Mouse (Mus musculus) spleen, postnatal 36 days (tissue): ENCODE measurements around the gene Zfp867.

Source experiments
- DNase-seq, 2 experiments: peaks; one replicate each; pipeline ENCODE4 v3.0.0; 2022; ENCODE audit warnings: low spot score in 2 of 2, mixed read lengths in 1 of 2

Zfp867 gene

DNA sequence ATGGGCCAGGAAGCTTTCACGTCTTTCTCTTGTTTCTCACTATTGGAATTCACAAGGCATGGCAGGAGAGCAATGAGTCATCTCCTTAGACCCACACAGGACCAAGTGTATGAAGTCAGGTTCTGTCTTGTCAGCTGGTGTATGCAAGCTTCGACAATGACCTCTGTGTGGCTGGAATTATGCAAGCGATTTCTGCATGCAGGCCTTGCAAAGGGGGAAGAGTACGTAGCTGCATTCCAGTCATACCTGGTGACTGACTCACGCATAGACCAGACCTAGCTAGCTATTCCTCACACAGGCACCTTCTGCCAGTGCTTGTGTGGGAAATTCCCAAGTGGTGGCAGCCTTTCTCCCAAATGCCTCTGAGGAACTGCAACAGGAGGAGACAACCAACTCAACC is 13.3 kb downstream of the Zfp867 start:
- no peak for DNase-seq

DNA sequence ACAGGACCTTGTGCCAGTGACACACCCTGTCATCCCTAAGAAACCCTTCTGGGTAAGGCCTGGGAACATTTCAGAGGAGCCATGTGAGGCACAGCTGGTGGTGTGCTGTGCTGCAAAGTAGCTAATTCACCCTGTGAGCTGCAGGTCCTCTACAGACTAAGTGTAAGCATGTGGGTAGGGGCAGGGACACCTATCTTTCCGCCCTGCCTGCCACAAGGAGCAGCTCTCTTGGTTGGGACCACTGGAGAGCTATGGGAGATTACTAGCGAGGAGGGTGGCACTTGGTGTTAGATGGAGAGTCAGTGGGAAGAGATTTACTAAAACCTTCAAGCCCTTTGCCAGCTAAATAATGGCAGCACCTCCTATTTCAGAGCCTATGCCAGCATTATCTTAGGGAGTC is 15.4 kb downstream of the Zfp867 start:
- DNase-seq: no peak

DNA sequence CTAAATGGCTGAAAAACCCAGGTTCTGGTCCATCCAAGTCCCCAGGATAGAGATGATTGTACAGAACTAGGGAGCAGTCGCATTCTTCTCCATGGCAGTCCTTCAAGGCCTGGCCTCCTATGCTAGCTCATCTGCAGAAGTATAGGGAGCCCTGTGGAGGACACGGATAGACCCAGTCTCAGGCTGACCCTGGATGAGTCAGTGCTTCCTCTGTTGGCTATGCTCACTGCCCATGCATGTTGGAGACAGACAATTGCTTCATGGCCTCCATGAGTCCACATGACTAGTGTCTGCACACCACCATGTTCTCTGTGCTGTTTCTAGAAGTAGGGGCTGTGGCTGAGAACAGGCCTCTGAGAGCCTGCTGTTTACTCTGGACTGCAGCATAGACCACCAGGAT is 15.9 kb downstream of the Zfp867 start:
- no peak for DNase-seq

DNA sequence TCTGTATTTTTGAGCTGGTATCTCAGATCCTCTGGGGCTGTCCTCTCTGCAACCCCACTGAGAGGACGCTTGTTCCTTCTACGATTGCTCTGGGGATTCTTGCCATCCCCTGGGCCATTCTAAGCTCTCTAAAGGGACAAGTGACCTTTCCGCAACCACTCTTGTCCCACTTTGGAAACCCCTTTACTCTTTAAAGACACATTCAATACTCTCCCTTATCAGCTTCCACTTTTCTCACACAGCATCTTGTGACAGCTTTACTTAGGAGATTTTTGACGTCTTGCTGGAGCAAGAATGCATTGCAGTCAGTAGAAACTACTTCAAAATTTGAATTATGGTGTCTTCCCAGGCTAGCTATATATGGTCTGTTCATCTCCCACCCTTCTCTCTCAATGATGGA is 21.2 kb downstream of the Zfp867 start, which contains the start of gene Snap47:
TSS of gene Snap47 (minus strand) at position 101 of the 400 bp plus-strand sequence.
- no peak for DNase-seq

DNA sequence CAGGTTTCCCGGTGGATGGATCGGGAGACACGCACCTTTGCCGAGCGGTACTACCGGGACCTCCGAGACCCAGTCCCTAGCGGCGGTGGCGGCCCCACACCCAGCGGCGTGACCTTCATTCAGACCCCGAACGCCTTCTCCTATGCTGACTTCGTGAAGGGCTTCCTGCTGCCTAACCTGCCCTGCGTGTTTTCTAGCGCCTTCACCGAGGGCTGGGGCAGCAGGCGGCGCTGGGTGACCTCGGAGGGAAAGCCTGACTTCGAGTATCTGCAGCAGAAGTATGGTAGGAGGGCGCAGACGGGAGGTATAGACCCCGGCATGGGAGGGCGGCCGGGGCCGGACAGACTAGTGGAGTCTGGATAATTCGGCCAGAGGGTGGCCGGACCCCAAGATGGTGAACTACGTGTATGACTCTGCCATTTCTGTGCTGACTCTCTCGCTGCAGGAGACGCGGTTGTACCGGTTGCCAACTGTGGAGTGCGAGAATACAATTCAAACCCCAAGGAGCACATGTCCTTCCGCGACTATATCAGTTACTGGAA is 22.0 kb downstream of the Zfp867 start:
- peak; percentile 43 to 60 for DNase-seq

DNA sequence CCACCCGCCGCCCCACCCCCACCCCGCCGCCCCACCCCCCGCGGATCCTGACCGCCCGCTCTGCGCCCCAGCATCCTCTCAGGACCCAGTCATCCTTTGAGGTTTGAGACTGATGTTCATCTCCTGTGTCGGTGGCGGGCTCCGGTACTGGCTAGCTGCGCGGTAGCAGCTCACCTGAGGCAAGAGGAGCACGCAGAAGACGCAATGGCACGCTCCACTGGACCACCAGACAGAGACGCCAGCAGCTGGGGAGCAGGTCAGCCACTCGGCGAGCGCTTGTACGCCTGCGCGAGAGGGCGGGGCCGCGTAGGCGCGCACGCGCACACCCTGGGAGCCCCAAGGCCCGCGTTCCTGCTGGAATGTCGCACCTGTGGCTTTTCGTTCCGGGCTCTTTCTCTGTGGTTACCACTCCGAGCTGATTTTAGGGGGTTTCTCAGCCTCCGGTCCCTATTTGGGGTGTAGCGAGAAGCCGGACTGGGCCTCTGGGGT is 22.5 kb downstream of the Zfp867 start, which contains the start of gene Jmjd4:
TSS of gene Jmjd4 (plus strand) at position 305 of the 489 bp plus-strand sequence.
- DNase-seq: peak; percentile 88

DNA sequence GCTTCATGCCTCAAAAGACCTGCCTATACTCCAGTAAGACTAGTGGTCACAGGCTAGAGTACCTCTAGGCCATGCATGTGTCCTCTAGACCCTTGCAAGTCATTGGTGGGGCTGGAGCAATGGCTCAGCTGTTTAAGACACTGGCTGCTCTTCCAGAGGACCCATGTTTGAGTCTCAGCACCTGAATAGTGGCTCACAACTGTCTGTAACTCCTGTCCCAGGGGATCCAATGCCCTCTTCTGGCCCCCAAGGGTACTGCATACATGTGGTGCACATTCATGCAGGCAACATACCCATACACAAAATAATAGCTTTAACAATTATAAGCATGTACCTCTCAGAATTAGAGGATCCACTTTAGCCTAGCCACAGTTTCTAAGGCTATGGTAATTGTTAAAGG is 29.2 kb downstream of the Zfp867 start:
- no peak for DNase-seq

DNA sequence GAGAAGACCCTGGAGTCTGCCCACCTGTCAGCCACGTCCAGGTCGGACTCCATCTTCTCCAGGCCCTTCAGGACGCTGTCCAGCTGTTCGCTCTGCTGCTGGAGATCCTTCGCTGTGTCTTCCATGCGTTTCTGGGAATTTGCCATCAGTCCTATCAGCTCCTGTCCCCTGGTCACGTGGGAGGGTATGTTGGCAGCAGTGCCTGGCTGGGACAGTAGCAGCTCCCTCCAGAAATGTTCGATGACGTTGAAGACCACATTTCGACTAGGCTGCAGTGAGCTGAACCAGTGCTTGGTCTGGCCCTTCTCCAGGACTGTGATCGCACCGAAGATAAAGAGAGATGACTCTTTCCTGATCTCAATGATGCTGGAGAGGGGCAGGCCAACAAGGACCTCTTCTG is 34.3 kb downstream of the Zfp867 start:
- DNase-seq: no peak

DNA sequence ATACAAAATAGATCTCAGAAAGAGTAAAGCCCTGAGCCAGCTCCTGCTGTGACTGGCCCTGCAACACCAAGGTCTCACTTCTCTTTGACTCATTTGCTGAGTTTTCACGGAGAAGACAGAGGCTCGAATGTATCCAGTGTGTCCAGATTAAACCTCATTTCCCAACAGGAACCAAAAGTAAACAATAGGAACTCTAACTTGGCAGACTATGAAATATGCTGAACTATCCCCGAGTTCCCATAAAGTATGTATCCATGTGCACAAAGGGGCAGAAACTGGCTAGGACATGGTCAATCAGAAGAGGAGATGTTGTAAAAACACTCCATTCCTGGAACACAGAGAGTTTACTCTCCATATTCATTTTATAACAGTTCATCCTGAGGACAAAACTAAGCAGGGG is 40.0 kb downstream of the Zfp867 start:
- no peak for DNase-seq

DNA sequence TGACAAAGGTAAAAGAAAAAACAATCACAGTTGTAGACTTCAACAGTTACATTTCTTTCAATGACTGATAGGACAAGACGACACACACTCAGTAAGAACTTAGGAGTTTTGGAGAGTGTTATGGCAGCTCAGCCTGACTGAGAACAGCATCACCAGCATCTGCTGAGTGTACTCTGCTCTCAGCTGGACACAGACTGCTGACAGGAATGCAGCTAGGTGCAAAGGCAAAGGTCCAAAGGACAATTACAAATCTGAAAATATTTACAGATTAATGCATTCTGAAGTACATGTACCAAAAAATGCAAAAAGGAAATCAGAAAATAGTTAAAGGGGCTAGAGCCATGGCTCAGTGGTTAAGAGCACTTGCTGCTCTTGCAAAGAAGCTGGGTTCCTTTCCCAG is 42.3 kb downstream of the Zfp867 start:
- DNase-seq: no peak

DNA sequence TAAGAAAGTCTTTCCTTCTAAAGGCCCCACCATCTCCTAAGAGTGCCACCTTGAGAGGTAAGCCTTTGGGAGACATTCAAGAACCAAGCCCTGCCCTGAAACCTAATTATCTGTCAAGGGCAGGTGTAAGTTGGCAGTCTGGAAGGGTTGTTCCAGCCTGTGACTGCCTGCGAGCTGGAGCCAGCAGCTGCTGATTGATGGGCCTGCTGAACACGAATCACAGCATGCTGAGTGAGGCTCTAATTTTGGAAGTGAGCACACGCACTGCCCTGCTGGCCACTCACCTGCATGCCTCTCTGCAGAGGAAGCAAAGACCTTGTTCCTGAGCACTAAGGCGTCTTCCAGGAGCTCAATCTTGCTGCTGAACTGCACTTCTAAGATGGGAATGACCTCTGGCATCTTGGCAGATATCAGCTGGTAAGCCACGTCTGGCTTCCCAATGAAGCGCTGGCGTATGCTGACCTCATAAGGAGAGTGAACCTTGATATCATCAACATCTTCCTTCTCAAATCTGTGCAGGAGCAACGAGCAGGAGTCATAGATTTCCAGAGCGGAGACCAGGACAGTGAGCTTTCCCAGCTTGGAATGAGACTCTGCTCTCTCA is 44.1 kb downstream of the Zfp867 start:
- DNase-seq: no peak

DNA sequence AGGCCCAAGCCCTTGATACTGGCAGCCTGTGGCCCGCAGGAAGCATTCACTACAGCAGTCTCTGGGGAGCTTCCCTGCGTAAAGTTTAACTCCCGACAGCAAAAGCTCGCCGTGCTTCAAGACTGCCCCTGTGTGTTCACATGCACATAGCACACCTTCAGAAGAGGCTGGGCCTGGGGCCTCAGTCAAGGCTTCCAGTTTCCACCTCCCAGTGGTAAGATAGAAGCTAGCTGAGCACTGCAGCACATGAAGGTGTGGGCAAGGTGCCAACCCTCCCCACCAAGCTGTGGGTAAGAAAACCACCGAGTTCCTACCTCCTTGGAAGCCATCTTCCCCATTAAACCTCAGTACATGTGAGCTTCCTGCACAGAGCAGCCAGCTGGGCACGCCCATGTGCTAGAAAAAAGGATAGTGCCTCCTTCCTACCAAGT is 46.6 kb downstream of the Zfp867 start:
- DNase-seq: peak; percentile 24 to 28

DNA sequence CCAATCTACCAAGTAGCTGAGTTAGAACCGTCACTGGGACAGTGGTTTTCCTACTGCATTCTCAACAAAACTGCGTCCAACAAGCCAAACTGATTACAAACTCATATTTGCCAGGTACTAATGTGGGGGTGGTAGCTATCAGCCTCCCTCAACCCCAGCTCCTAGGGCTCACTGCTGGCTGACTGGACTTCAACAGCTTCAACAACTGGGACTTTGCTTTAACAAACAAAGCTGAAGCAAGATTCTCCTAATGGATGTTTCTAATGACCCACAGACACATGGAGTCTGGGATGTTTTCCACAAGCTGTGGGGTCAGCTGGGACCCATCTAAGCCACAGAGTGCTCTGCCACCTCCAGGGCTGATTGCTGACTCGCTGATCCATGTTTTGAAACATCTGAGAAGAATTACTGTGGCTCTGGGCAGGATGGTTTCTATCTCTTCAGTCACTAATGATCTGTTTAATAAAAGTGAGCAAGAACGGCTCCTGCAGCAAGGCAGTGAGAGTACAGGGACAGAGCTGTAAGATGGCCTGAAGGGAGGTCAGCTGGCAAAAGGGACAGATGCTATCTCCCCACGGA is 49.2 kb downstream of the Zfp867 start:
- DNase-seq: no peak

DNA sequence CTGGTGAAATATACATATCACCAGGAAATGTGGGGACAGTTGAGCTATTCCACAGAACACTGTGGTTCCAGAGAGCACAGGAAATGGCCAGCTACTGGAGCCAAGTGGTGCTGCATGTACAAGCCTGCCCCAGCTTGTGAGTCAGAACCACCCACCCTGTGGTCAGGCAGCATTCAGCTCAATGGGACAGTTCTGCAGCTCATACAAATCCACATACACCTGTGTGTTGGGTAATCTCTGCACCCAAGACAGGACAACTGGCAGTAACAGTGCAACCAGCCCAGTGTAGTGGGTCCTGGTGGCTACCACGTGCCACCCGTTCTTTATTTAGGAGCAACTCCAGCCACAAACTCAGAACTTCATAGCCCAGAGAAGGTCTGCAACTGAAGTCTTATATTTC is 50.3 kb downstream of the Zfp867 start:
- DNase-seq: no peak

DNA sequence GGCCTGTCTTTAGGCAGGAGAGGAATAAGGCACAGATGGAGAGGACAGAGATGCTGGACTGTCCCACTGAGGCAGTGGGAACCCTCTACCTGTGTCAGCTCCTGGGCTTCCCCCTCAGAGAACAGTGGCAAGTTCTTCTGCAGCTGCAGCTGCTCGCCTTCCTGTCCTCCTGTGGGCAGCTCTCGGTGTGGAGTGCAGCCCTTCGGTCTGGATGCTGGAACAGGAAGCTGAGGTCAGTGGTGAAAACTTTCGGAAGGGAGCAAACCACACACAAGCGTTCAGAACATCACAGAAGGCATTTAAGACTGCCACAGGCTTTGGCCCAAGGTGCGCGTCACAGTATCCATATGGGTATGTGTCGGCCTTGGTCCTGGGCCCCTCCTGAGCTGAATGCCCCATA is 50.8 kb downstream of the Zfp867 start:
- DNase-seq: peak in 1 of 2 experiments; percentile 14

DNA sequence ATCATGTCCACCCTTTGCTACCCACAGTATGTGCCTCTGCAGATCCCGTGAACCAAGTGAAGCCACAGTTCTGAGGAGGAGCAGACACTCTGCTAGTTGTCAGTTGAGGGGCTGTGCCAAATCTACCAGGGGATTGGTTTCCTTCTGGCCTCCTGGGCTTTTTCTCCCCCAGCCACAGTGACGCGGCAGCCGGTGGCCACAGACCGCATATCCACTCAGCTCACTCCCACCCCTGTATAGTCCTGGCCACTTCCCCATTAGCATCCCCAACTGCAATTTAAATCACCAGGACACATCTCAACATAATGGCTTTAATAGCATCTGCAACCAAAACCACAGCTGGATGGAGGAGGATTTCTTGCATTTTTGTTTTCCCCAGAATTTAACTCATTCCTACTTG is 53.6 kb downstream of the Zfp867 start:
- DNase-seq: peak; percentile 10 to 15

DNA sequence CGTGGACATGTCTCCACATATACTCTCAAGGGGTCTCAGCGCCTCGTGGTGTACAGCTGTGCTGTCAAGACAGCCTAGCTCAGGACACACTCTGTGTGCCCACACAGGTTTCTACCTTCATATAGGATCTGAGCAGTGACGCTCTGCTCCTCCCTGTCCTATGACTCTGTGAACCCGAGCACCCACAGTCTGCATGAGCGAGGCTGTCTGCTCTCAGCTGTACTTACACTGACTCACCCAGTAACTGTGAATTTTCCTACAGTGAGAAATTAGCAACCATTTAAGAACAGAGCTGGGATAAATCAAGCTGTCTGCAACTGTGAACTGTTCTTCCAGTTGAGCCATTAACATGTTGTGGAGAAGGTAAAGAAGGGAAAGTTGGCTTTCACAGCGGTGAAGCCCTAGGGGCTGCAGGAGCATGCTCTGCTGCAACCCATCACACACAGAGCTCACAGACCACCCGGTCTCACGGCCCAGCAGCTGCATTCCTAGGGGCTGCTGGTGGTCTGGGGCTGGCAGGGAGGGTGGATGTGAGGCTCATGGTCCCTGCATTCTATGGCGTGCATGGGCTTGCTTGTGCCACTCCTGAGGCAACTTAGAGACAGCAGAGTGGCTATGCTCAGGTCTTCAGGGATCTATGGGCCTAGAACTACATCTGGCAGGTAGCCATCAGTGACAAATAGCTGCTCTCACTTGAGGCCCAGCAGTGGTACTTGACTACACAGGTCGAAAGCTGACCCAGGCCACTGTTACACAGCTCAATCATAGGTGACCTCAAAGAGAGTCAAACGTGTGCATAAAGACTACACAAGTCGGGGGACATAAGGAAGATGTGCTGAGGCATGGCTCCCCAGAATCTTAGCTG is 59.0 kb downstream of the Zfp867 start:
- DNase-seq: no peak

DNA sequence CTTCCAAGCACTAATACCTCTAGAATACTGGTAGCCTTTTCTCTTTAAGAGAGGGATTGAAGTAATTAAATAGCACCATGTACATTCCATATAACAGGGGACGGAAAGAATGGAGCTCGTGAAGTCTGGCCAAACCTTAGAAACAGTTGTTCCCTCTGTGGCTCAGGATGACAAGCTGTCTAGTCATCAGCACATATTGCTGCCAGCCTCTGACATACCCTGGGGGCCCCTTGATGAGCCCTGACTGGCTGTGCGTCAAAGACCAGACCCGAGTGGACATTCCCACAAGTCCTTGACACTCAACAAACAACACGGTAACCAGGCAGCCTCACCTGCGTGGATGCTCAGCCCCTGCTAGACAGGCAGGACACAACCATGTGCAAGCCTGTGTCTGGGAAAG is 60.2 kb downstream of the Zfp867 start:
- DNase-seq: no peak
